Mouse (Mus musculus) ES-E14 (cell line): ENCODE data around the gene Gm17606. TPM values are rescaled to one million over a fixed set of nuclear protein-coding genes. Genes with fewer than 3 reads are reported as not detected.
A peak's percentile ranks its signal among the peaks of the same experiment; 100 is the strongest.

Source experiments
- DNase-seq: peaks from one replicate; pipeline ENCODE4 v3.0.0-alpha.2; 2013; ENCODE audit warnings: low read depth, low spot score
- H3K27ac ChIP-seq: 2 replicates; pipeline ENCODE4 v1.5.1; 2012; ENCODE audit warnings: low read depth, mild to moderate bottlenecking, low read length, moderate library complexity, mixed read lengths; ENCODE audit not compliant: poor library complexity, insufficient read depth, severe bottlenecking
- H3K36me3 ChIP-seq: 2 replicates; pipeline ENCODE4 v1.6.1; 2012; ENCODE audit warnings: mild to moderate bottlenecking, low read length, moderate library complexity, mixed read lengths; ENCODE audit not compliant: control insufficient read depth, poor library complexity, insufficient read depth, severe bottlenecking
- H3K4me1 ChIP-seq, 2 experiments: fragments of 150-350 bp in 1 of 2; sonication (generic) in 1 of 2; 2 replicates each; pipeline ENCODE4 v1.6.1; 2012; ENCODE audit warnings: low read length in 2 of 2, mild to moderate bottlenecking in 1 of 2, mixed read lengths in 1 of 2; ENCODE audit not compliant: control insufficient read depth in 2 of 2, insufficient read depth in 2 of 2, poor library complexity in 1 of 2
- H3K4me3 ChIP-seq, 2 experiments: fragments of 150-350 bp in 1 of 2; sonication (generic) in 1 of 2; 2 replicates each; pipeline ENCODE4 v1.5.1; 2012; ENCODE audit warnings: low read length in 2 of 2, low read depth in 1 of 2, mild to moderate bottlenecking in 1 of 2, mixed read lengths in 1 of 2; ENCODE audit not compliant: insufficient read depth in 1 of 2, poor library complexity in 1 of 2, severe bottlenecking in 1 of 2
- H3K9ac ChIP-seq: 2 replicates; pipeline ENCODE4 v1.6.1; 2012; ENCODE audit warnings: low read depth, mild to moderate bottlenecking, low read length, mixed read lengths; ENCODE audit not compliant: poor library complexity, insufficient read depth, severe bottlenecking
- H3K9me3 ChIP-seq: fragments of 150-350 bp; sonication (generic); 2 replicates; pipeline ENCODE4 v1.6.1; 2012; ENCODE audit warnings: low read depth, mild to moderate bottlenecking, low read length; ENCODE audit not compliant: control insufficient read depth, insufficient read depth
- CHD2 ChIP-seq: IDR thresholded peaks from 2 replicates; pipeline ENCODE4 v1.6.1; 2014; ENCODE audit warnings: mild to moderate bottlenecking, low read depth, low read length, inconsistent platforms
- HCFC1 ChIP-seq: IDR thresholded peaks from 2 replicates; pipeline ENCODE4 v1.6.1; 2012; ENCODE audit warnings: low read length, inconsistent platforms, borderline replicate concordance; ENCODE audit not compliant: insufficient read depth
- MAFK ChIP-seq: IDR thresholded peaks from 2 replicates; pipeline ENCODE4 v1.6.1; 2014; ENCODE audit warnings: mild to moderate bottlenecking, low read depth, low read length, inconsistent platforms; ENCODE audit not compliant: insufficient read depth
- ZC3H11A ChIP-seq: IDR thresholded peaks from 2 replicates; pipeline ENCODE4 v1.6.1; 2012; ENCODE audit warnings: low read depth, mild to moderate bottlenecking, inconsistent platforms, low read length, borderline replicate concordance
- ZNF384 ChIP-seq: IDR thresholded peaks from 2 replicates; pipeline ENCODE4 v1.6.1; 2012; ENCODE audit warnings: low read depth, low read length, inconsistent platforms
- in situ Hi-C, 2 experiments: fragments of 600-800 bp; cut with MboI; formaldehyde crosslinking; loops; one replicate each; pipeline ENCODE4 v1.15.1; 2025; ENCODE audit warnings: low sequenced_read_pairs in 2 of 2, inconsistent platforms in 1 of 2; ENCODE audit not compliant: unreplicated experiment in 2 of 2
- total RNA-seq: library from RNA; depleted of rRNA; stranded (reverse); fragments of 300-350 nt; gene quantifications from 2 replicates; pipeline ENCODE4 v1.2.3, GENCODE M21; 2012

Gene Gm17606
- total RNA-seq, 1 experiment: not detected

DNA sequence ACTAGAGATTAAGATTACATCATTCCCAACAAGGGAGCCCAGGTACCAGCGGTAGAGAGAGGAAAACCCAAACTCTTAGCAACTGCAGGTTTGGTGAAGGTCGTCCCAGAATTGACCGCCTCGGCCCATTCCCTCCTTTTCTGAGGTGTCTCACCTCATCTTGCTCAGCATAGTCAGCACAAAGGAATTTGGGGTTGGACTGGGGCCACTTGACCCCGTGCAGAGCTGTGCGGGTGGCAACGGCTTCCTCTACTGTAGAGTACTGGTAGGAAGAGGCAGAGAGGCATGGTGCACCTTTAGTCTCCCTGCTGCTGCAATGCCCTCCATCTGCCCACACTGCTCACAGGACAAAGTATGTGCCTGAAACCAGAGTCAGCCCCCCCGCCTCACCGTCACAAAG, 3.5 kb downstream of the Gm17606 start:
- H3K4me1 ChIP-seq: peaks cover 0 to 13% of the 10 kb centered on the region in 2 experiments; a peak in 2 of 4 replicates
- no peak overlapping the region for H3K4me3 ChIP-seq
- no peak for DNase-seq
- H3K9me3 ChIP-seq: no peaks in the 10 kb centered on the region
- H3K36me3 ChIP-seq: peaks cover 60% of the 10 kb centered on the region
- in situ Hi-C loops: loop anchor here in 1 of 2 experiments (25.0 kb wide), 1 partner anchor 582 kb away; no protein-coding TSS in a partner anchor
- no peak for TF ChIP-seq ZC3H11A
- TF ChIP-seq HCFC1: no peak
- no peak for TF ChIP-seq CHD2
- no peak for TF ChIP-seq MAFK
- no peak for TF ChIP-seq ZNF384
- no peak overlapping the region for H3K9ac ChIP-seq
- H3K27ac ChIP-seq: peak overlapping the region; percentile 48; the same call in 1 of the 2 replicates

DNA sequence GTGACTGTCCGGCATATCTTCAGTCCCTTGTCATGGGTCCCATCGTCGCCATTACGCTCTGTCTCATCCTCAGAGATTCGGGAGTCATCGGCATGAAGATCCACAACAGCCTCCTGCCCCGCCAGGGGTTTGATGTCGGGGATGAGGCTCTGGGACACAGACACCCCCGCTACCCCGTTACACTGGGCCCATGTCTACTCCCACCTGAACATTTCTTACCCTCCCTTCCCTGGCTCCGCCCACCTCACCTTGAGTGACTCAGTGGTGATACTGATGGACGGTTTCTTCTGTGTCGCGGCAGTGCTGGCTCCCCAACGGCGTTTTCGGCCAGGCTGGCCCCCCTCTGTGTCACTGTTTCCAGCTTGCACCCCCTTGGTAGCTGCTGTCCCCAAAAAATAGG, 5.7 kb downstream of the Gm17606 start:
- H3K9ac ChIP-seq: no peak overlapping the region
- DNase-seq: no peak
- H3K4me3 ChIP-seq: no peak overlapping the region
- H3K27ac ChIP-seq: no peak overlapping the region
- peaks cover 78% of the 10 kb centered on the region for H3K36me3 ChIP-seq
- no peaks in the 10 kb centered on the region for H3K9me3 ChIP-seq
- H3K4me1 ChIP-seq: peaks cover 2 to 19% of the 10 kb centered on the region in 2 experiments; a peak in 3 of 4 replicates
- in situ Hi-C loops: loop anchor here in 1 of 2 experiments (25.0 kb wide), 1 partner anchor 584 kb away; no protein-coding TSS in a partner anchor
- TF ChIP-seq ZC3H11A (no peak), ZNF384 (no peak), HCFC1 (no peak), CHD2 (no peak), MAFK (no peak)

DNA sequence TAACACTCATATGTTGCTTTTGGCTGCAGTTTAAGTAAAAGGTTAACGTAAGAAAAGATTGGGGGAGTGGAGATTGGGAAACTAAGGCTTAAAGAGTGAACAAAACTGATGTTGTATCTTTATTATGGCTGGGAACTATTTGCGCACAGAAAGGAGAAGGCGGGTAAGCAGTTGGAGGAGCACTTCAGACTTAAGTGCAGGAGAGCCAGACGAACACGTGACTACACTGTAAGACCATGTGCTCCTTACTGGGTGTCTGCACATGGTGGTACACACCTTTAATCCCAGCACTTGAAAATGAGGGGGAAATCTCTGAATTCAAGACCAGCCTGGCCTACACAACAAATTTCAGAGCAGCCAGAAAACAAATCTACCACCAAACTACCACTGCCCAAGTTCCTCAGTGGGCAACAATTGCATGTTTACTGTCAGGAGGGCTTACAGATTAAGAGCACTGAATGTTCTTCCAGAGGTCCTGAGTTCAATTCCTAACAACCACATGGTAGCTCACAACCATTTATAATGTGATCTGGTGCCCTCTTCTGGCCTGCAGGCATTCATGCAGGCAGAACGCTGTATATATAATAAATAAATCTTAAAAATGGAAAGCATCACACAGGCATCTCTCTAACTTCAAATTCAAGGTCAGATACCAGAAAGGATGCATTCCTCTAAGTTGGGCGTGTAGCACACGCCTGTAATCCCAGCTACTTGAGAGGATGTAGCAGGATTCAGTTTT, 6.3 kb downstream of the Gm17606 start:
- in situ Hi-C loops: loop anchor here in 1 of 2 experiments (25.0 kb wide), 1 partner anchor 585 kb away; no protein-coding TSS in a partner anchor
- TF ChIP-seq CHD2: no peak
- TF ChIP-seq HCFC1: no peak
- TF ChIP-seq ZNF384: no peak
- TF ChIP-seq ZC3H11A: no peak
- no peak for TF ChIP-seq MAFK
- no peaks in the 10 kb centered on the region for H3K9me3 ChIP-seq
- H3K27ac ChIP-seq: no peak overlapping the region
- H3K4me3 ChIP-seq: no peak overlapping the region
- H3K4me1 ChIP-seq: peaks cover 2 to 19% of the 10 kb centered on the region in 2 experiments; a peak in 3 of 4 replicates
- H3K36me3 ChIP-seq: peaks cover 80% of the 10 kb centered on the region
- no peak overlapping the region for H3K9ac ChIP-seq
- DNase-seq: no peak

- H3K9ac ChIP-seq: no peak overlapping the region
- H3K4me3 ChIP-seq: no peak overlapping the region
- peaks cover 73% of the 10 kb centered on the region for H3K36me3 ChIP-seq
- DNase-seq: no peak
- H3K27ac ChIP-seq: no peak overlapping the region
- H3K4me1 ChIP-seq: peaks cover 5 to 21% of the 10 kb centered on the region in 2 experiments; a peak in 3 of 4 replicates
- TF ChIP-seq HCFC1 (no peak), CHD2 (no peak), MAFK (no peak), ZC3H11A (no peak), ZNF384 (no peak)
- in situ Hi-C loops: loop anchor here in 1 of 2 experiments (25.0 kb wide), 1 partner anchor 586 kb away; no protein-coding TSS in a partner anchor
- no peaks in the 10 kb centered on the region for H3K9me3 ChIP-seq
Measured at GRCm38 (mm10) chr14:54647900-54648299, 7.1 kb downstream of the Gm17606 start.
